Mouse (Mus musculus): ENCODE measurements around the gene Spcs1. TPM values are rescaled to one million over a fixed set of nuclear protein-coding genes. Genes with fewer than 3 reads are reported as not detected.

Gene Spcs1
- polyA plus RNA-seq, 1 experiment from 2014 or later: 342 TPM

DNA sequence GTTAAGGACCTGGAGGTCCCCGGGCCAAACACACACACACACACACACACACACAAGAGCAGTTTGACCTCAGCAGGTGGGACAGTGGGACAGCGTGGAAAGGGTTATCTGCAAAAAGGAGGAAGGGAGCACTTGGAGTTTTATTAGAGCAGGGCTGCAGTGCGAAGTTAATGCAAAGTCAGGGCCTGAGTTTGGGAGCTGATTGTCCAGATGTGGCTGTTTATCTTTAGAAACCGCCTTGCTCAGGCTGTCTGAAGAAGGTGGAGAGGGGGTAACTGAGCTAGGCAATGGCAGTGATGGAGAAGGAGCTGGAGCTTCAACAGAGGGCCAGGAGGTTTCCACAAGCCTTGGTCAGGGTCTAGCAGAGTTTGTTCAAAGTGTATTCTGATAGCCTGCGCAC, 5.3 kb upstream of the Spcs1 start:
- WGBS: 76% methylated on average over 5 of the region's 5 CpGs
- Histone ChIP-seq H3K9ac (replicated peaks) (no peak overlapping the region), H3K4me3 (replicated peaks) (no peak overlapping the region), H3K9me3 (no peaks in the 10 kb centered on the region), H3K36me3 (peaks cover 54% of the 10 kb centered on the region), H3K27me3 (no peaks in the 10 kb centered on the region), H3K4me1 (replicated peaks) (peaks cover 5% of the 10 kb centered on the region), H3K27ac (no peak overlapping the region), H3K4me2 (no peak overlapping the region)
- no peak for ATAC-seq (ENCODE audit: insufficient number of reproducible peaks, insufficient read depth, low FRiP score, low TSS enrichment, low read depth)

- peaks cover 12% of the 10 kb centered on the region for H3K4me1 ChIP-seq (replicated peaks)
- H3K4me3 ChIP-seq (replicated peaks): no peak overlapping the region
- H3K27ac ChIP-seq: no peak overlapping the region
- 84% methylated on average over 2 of the region's 2 CpGs for whole genome bisulfite sequencing
- H3K27me3 ChIP-seq: no peaks in the 10 kb centered on the region
- no peak for ATAC-seq (ENCODE audit: insufficient number of reproducible peaks, insufficient read depth, low FRiP score, low TSS enrichment, low read depth)
- H3K4me2 ChIP-seq: no peak overlapping the region
- no peaks in the 10 kb centered on the region for H3K9me3 ChIP-seq
- H3K36me3 ChIP-seq: peaks cover 33% of the 10 kb centered on the region
- no peak overlapping the region for H3K9ac ChIP-seq (replicated peaks)
Measured at GRCm38 (mm10) chr14:31004527-31004926, 3.1 kb upstream of the Spcs1 start.

GRCm38 (mm10) chr14:31000816-31001306, 611 bp downstream of the Spcs1 start:
- H3K36me3 ChIP-seq: peaks cover 25% of the 10 kb centered on the region
- peak overlapping the region; percentile 80 for H3K4me2 ChIP-seq
- peak overlapping the region; percentile 91 for H3K27ac ChIP-seq
- no peaks in the 10 kb centered on the region for H3K9me3 ChIP-seq
- H3K9ac ChIP-seq (replicated peaks): peak overlapping the region; percentile 89
- peak overlapping the region; percentile 95 for H3K4me3 ChIP-seq (replicated peaks)
- H3K4me1 ChIP-seq (replicated peaks): peaks cover 12% of the 10 kb centered on the region
- H3K27me3 ChIP-seq: no peaks in the 10 kb centered on the region
- no peak for ATAC-seq (ENCODE audit: insufficient number of reproducible peaks, insufficient read depth, low FRiP score, low TSS enrichment, low read depth)
- under 1% methylated on average over 21 of the region's 21 CpGs for WGBS

GRCm38 (mm10) chr14:31000356-31000755, 1.1 kb downstream of the Spcs1 start:
- Histone ChIP-seq H3K4me2 (peak overlapping the region; percentile 80), H3K4me3 (replicated peaks) (peak overlapping the region; percentile 95), H3K27ac (0 out of 2 replicates have a peak overlapping the region, but pooled peaks have one; percentile 91), H3K9me3 (no peaks in the 10 kb centered on the region), H3K27me3 (no peaks in the 10 kb centered on the region), H3K9ac (replicated peaks) (peak overlapping the region; percentile 89), H3K4me1 (replicated peaks) (peaks cover 12% of the 10 kb centered on the region), H3K36me3 (peaks cover 25% of the 10 kb centered on the region)
- WGBS: 64% methylated on average over 10 of the region's 10 CpGs
- no peak for ATAC-seq (ENCODE audit: insufficient number of reproducible peaks, insufficient read depth, low FRiP score, low TSS enrichment, low read depth)

DNA sequence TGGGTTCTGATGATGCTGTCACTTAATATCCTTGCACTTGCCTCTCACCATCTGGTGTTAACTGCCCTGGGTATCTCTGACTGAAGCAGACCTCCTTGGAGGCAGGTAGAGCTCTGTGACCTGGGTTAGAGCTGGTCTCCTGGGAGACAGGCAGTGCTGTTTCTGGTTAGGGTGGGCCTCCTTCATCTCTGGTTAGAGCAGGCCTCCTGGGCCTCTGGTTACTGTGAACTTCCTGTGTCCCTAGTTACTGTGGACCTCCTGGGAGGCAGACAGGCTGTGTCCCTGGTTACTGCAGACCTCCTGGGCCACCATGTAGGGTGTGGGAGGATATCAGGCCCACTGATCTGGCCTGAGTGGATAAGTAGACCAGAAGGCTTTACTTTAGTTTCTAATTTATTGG, 5.1 kb downstream of the Spcs1 start:
- Histone ChIP-seq H3K36me3 (peaks cover 21% of the 10 kb centered on the region), H3K4me2 (no peak overlapping the region), H3K9ac (replicated peaks) (no peak overlapping the region), H3K4me3 (replicated peaks) (no peak overlapping the region), H3K27ac (no peak overlapping the region), H3K4me1 (replicated peaks) (peaks cover 7% of the 10 kb centered on the region), H3K27me3 (no peaks in the 10 kb centered on the region), H3K9me3 (no peaks in the 10 kb centered on the region)
- no peak for ATAC-seq (ENCODE audit: insufficient number of reproducible peaks, insufficient read depth, low FRiP score, low TSS enrichment, low read depth)

DNA sequence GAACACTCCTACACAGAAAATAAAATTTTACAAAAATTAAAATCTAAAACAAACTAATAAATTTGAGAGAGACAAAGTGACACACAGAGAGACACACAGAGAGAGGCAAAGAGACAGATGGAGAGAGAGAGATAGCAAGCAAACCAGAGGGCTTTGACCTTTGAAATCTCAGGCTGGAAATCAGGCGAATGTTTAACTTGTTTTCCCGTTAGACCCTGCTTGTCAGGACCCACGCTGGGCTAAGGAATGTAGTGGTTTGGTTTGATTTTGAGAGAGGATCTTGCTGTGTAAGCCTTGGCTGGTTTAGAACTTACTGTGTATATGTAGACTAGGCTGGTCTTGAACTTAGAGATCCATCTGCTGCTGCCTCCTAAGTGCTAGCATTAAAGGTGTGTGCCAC, 25.2 kb downstream of the Spcs1 start:
- Histone ChIP-seq H3K4me3 (replicated peaks) (no peak overlapping the region), H3K9ac (replicated peaks) (no peak overlapping the region), H3K4me2 (no peak overlapping the region), H3K27me3 (no peaks in the 10 kb centered on the region), H3K27ac (no peak overlapping the region), H3K9me3 (no peaks in the 10 kb centered on the region), H3K4me1 (replicated peaks) (no peaks in the 10 kb centered on the region), H3K36me3 (peaks cover 42% of the 10 kb centered on the region)
- WGBS: 80% methylated on average over 3 of the region's 3 CpGs
- no peak for ATAC-seq (ENCODE audit: insufficient number of reproducible peaks, insufficient read depth, low FRiP score, low TSS enrichment, low read depth)

DNA sequence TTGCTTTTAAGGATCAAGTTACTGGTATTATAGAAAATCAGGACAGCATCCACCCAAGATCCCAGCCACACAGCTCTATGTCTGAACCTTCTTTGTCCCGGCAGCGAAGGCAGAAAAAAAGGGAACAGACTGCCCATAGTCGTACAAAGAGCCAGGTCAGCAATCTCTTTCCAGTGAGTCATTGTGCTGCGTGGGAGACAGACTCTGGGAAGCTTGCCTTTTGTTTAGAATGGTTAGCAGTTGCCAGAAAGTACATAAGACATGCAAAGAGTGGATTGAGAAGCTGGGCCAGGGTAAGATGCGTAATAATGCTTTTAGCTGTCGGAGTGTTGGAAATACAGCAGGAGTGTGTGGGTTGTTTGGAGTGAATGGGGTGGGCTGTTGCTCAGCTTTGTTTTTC, 27.3 kb downstream of the Spcs1 start:
- Histone ChIP-seq H3K4me1 (replicated peaks) (no peaks in the 10 kb centered on the region), H3K4me3 (replicated peaks) (no peak overlapping the region), H3K27me3 (no peaks in the 10 kb centered on the region), H3K9me3 (no peaks in the 10 kb centered on the region), H3K36me3 (peaks cover 48% of the 10 kb centered on the region), H3K27ac (no peak overlapping the region), H3K9ac (replicated peaks) (no peak overlapping the region), H3K4me2 (no peak overlapping the region)
- WGBS: 88% methylated on average over 6 of the region's 6 CpGs
- ATAC-seq (ENCODE audit: insufficient number of reproducible peaks, insufficient read depth, low FRiP score, low TSS enrichment, low read depth): no peak

GRCm38 (mm10) chr14:30960366-30960765, 41.1 kb downstream of the Spcs1 start:
- whole genome bisulfite sequencing: 88% methylated on average over 1 of the region's 1 CpGs
- Histone ChIP-seq H3K27me3 (no peaks in the 10 kb centered on the region), H3K27ac (no peak overlapping the region), H3K9me3 (no peaks in the 10 kb centered on the region), H3K4me1 (replicated peaks) (no peaks in the 10 kb centered on the region), H3K4me3 (replicated peaks) (no peak overlapping the region), H3K36me3 (peaks cover 26% of the 10 kb centered on the region), H3K4me2 (no peak overlapping the region), H3K9ac (replicated peaks) (no peak overlapping the region)
- ATAC-seq (ENCODE audit: insufficient number of reproducible peaks, insufficient read depth, low FRiP score, low TSS enrichment, low read depth): no peak

- 95% methylated on average over 4 of the region's 4 CpGs for WGBS
- no peak for ATAC-seq (ENCODE audit: insufficient number of reproducible peaks, insufficient read depth, low FRiP score, low TSS enrichment, low read depth)
- H3K4me3 ChIP-seq (replicated peaks): no peak overlapping the region
- H3K36me3 ChIP-seq: peaks cover 25% of the 10 kb centered on the region
- H3K27me3 ChIP-seq: no peaks in the 10 kb centered on the region
- H3K27ac ChIP-seq: no peak overlapping the region
- no peak overlapping the region for H3K4me2 ChIP-seq
- H3K4me1 ChIP-seq (replicated peaks): no peaks in the 10 kb centered on the region
- no peaks in the 10 kb centered on the region for H3K9me3 ChIP-seq
- no peak overlapping the region for H3K9ac ChIP-seq (replicated peaks)
Measured at GRCm38 (mm10) chr14:30959031-30959430, 42.4 kb downstream of the Spcs1 start.

GRCm38 (mm10) chr14:30958517-30958916, 43.0 kb downstream of the Spcs1 start:
- Histone ChIP-seq H3K4me3 (replicated peaks) (no peak overlapping the region), H3K27ac (no peak overlapping the region), H3K9ac (replicated peaks) (no peak overlapping the region), H3K9me3 (no peaks in the 10 kb centered on the region), H3K4me1 (replicated peaks) (no peaks in the 10 kb centered on the region), H3K36me3 (peaks cover 29% of the 10 kb centered on the region), H3K27me3 (no peaks in the 10 kb centered on the region), H3K4me2 (no peak overlapping the region)
- no peak for ATAC-seq (ENCODE audit: insufficient number of reproducible peaks, insufficient read depth, low FRiP score, low TSS enrichment, low read depth)
- WGBS: 78% methylated on average over 2 of the region's 2 CpGs

DNA sequence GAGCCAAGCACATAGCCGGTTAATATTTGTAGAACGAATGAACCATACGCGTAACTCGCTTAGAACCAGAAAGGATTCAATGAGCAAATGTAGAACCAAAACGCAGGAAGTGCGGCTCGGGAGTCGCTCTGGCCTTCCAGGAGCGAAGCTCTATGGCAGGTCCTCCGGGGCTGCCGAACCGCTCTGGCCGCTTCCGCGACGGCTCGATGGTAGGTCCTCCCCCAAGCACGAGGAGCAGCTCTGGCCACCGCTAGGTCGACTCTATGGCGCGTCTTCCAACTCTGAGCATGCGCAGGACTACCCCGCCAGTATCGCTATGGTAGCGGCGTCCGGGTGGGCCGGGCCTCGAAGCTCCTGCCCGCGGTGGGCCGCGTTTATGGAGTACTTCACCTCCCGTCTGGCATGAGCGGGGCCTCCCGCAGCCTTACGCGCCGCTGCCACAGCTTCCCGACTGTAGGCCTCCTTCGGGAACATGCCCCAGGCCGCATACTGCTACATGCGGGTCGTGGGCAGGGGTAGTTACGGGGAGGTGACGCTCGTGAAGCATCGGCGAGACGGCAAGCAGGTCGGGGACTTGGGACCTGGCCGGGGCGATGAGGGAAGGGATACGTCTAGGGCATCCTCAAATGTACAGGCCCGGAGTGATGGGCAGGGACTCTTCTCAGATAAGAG, 50.2 kb downstream of the Spcs1 start, which contains the start of gene Nek4:
TSS of gene Nek4 (plus strand) at position 224 of the 672 bp plus-strand sequence.
- peak within 1 kb of the TSS; percentile 74 for H3K9ac ChIP-seq (replicated peaks)
- H3K36me3 ChIP-seq: peaks cover 8% of the 10 kb centered on the region
- peak; percentile 99 for ATAC-seq (ENCODE audit: insufficient number of reproducible peaks, insufficient read depth, low FRiP score, low TSS enrichment, low read depth)
- H3K9me3 ChIP-seq: no peaks in the 10 kb centered on the region
- peak within 1 kb of the TSS; percentile 71 for H3K4me2 ChIP-seq
- 0 out of 2 replicates have a peak, but pooled peaks cover 3% of the 10 kb centered on the region for H3K27me3 ChIP-seq
- peaks cover 4% of the 10 kb centered on the region; the same call in 1 of the 2 replicates for H3K4me1 ChIP-seq (replicated peaks)
- peak within 1 kb of the TSS; percentile 74 for H3K27ac ChIP-seq
- WGBS: under 1% methylated on average over 57 of the region's 57 CpGs
- H3K4me3 ChIP-seq (replicated peaks): peak within 1 kb of the TSS; percentile 64

- H3K9me3 ChIP-seq: no peaks in the 10 kb centered on the region
- WGBS: 97% methylated on average over 10 of the region's 10 CpGs
- H3K27me3 ChIP-seq: 0 out of 2 replicates have a peak, but pooled peaks cover 3% of the 10 kb centered on the region
- no peak overlapping the region for H3K4me2 ChIP-seq
- H3K36me3 ChIP-seq: peaks cover 8% of the 10 kb centered on the region
- no peak overlapping the region for H3K27ac ChIP-seq
- H3K4me3 ChIP-seq (replicated peaks): no peak overlapping the region
- H3K4me1 ChIP-seq (replicated peaks): peaks cover 4% of the 10 kb centered on the region; the same call in 1 of the 2 replicates
- H3K9ac ChIP-seq (replicated peaks): no peak overlapping the region
- no peak for ATAC-seq (ENCODE audit: insufficient number of reproducible peaks, insufficient read depth, low FRiP score, low TSS enrichment, low read depth)
Measured at GRCm38 (mm10) chr14:30949986-30950385, 51.5 kb downstream of the Spcs1 start.
